Mouse (Mus musculus) neural tube, embryonic 15.5 days (tissue): ENCODE data around the gene Ccdc105. TPM values are rescaled to one million over a fixed set of nuclear protein-coding genes. Genes with fewer than 3 reads are reported as not detected.

Experiments
- ATAC-seq: fragments of 200-750 bp; cut with Nextera tagmentation; 2 replicates; pipeline ENCODE4 v1.8.0; 2017; ENCODE audit warnings: mild to moderate bottlenecking, moderate TSS enrichment, moderate library complexity; ENCODE audit not compliant: low FRiP score
- H3K27ac ChIP-seq: fragments of 300-500 bp; sonication (generic); replicated peaks from 2 replicates; pipeline ENCODE4 v1.5.1; 2015; ENCODE audit warnings: mild to moderate bottlenecking, inconsistent platforms
- H3K27me3 ChIP-seq: fragments of 300-500 bp; sonication (generic); replicated peaks from 2 replicates; pipeline ENCODE4 v1.6.1; 2015; ENCODE audit warnings: inconsistent platforms
- H3K36me3 ChIP-seq: fragments of 300-500 bp; sonication (generic); 2 replicates; pipeline ENCODE4 v1.6.1; 2015; ENCODE audit warnings: inconsistent platforms
- H3K4me1 ChIP-seq: fragments of 300-500 bp; sonication (generic); 2 replicates; pipeline ENCODE4 v1.6.1; 2015; ENCODE audit warnings: inconsistent platforms
- H3K4me2 ChIP-seq: fragments of 300-500 bp; sonication (generic); 2 replicates; pipeline ENCODE4 v1.6.1; 2015; ENCODE audit warnings: inconsistent platforms, mild to moderate bottlenecking, moderate library complexity
- H3K4me3 ChIP-seq: fragments of 300-500 bp; sonication (generic); replicated peaks from 2 replicates; pipeline ENCODE4 v1.5.1; 2015; ENCODE audit warnings: mild to moderate bottlenecking, inconsistent platforms
- H3K9ac ChIP-seq: fragments of 300-500 bp; sonication (generic); replicated peaks from 2 replicates; pipeline ENCODE4 v1.6.1; 2015; ENCODE audit warnings: mild to moderate bottlenecking, inconsistent platforms
- H3K9me3 ChIP-seq: fragments of 300-500 bp; sonication (generic); replicated peaks from 2 replicates; pipeline ENCODE4 v1.6.1; 2016; ENCODE audit warnings: inconsistent platforms
- WGBS: fragments of 180-500 bp; shearing (Covaris S2); methylation state at CpG from one replicate; pipeline ENCODE4 v1.1.7; 2015; ENCODE audit warnings: mixed read lengths; 5-methylcytosine and 5-hydroxymethylcytosine counted together
- polyA plus RNA-seq: library from polyadenylated mRNA; unstranded; fragments of >200 nt; fragmentation: Nextera tagmentation; extraction: Ambion mirVana; gene quantifications from 2 replicates; pipeline ENCODE4 v1.2.1, GENCODE M21; 2015

Gene Ccdc105
- polyA plus RNA-seq, 1 experiment from 2014 or later = 0.49 TPM

GRCm38 (mm10) chr10:78747035-78747721 lies 5.7 kb downstream of the Ccdc105 start:
- peak overlapping the region; percentile 65 for H3K27ac ChIP-seq
- H3K9ac ChIP-seq = peak overlapping the region; percentile 45
- H3K4me3 ChIP-seq = peak overlapping the region; percentile 48
- peaks cover 24% of the 10 kb centered on the region for H3K4me1 ChIP-seq
- H3K9me3 ChIP-seq = no peaks in the 10 kb centered on the region
- 1% methylated on average over 27 of the region's 27 CpGs for WGBS
- peak overlapping the region; percentile 74 for H3K4me2 ChIP-seq
- peak; percentile 94 for ATAC-seq
- no peaks in the 10 kb centered on the region; the same call in 1 of the 2 replicates for H3K27me3 ChIP-seq
- no peaks in the 10 kb centered on the region for H3K36me3 ChIP-seq

GRCm38 (mm10) chr10:78745453-78746232 lies 7.2 kb downstream of the Ccdc105 start:
- WGBS = 73% methylated on average over 4 of the region's 4 CpGs
- H3K36me3 ChIP-seq = no peaks in the 10 kb centered on the region
- ATAC-seq = no peak
- no peak overlapping the region for H3K27ac ChIP-seq
- no peak overlapping the region for H3K9ac ChIP-seq
- H3K4me3 ChIP-seq = no peak overlapping the region
- H3K4me2 ChIP-seq = no peak overlapping the region
- no peaks in the 10 kb centered on the region; the same call in 1 of the 2 replicates for H3K27me3 ChIP-seq
- peaks cover 18% of the 10 kb centered on the region for H3K4me1 ChIP-seq
- H3K9me3 ChIP-seq = no peaks in the 10 kb centered on the region

GRCm38 (mm10) chr10:78743721-78744120 lies 9.1 kb downstream of the Ccdc105 start:
- H3K4me2 ChIP-seq = no peak overlapping the region
- no peaks in the 10 kb centered on the region for H3K9me3 ChIP-seq
- ATAC-seq = no peak
- H3K36me3 ChIP-seq = no peaks in the 10 kb centered on the region
- no peak overlapping the region for H3K27ac ChIP-seq
- H3K4me1 ChIP-seq = peaks cover 18% of the 10 kb centered on the region
- no peaks in the 10 kb centered on the region; the same call in 1 of the 2 replicates for H3K27me3 ChIP-seq
- H3K4me3 ChIP-seq = no peak overlapping the region
- no peak overlapping the region for H3K9ac ChIP-seq

GRCm38 (mm10) chr10:78739821-78740220 lies 13.0 kb downstream of the Ccdc105 start:
- ATAC-seq = no peak

GRCm38 (mm10) chr10:78727876-78728275 lies 25.0 kb downstream of the Ccdc105 start:
- H3K27ac ChIP-seq = no peak overlapping the region
- no peaks in the 10 kb centered on the region for H3K9me3 ChIP-seq
- no peak for ATAC-seq
- H3K4me3 ChIP-seq = no peak overlapping the region
- WGBS = 86% methylated on average over 5 of the region's 5 CpGs
- no peaks in the 10 kb centered on the region for H3K27me3 ChIP-seq
- no peaks in the 10 kb centered on the region for H3K36me3 ChIP-seq
- no peaks in the 10 kb centered on the region for H3K4me1 ChIP-seq
- no peak overlapping the region for H3K4me2 ChIP-seq
- no peak overlapping the region for H3K9ac ChIP-seq

More at GRCm38 (mm10) chr10:78739821-78740220, 13.0 kb downstream of the Ccdc105 start:
- 78% methylated on average over 4 of the region's 4 CpGs for WGBS
- Histone ChIP-seq H3K4me2 (no peak overlapping the region), H3K9ac (no peak overlapping the region), H3K4me3 (no peak overlapping the region), H3K27me3 (no peaks in the 10 kb centered on the region), H3K36me3 (no peaks in the 10 kb centered on the region), H3K4me1 (no peaks in the 10 kb centered on the region), H3K9me3 (no peaks in the 10 kb centered on the region), H3K27ac (no peak overlapping the region)

GRCm38 (mm10) chr10:78727035-78727434 lies 25.8 kb downstream of the Ccdc105 start:
- H3K4me1 ChIP-seq = 0 out of 2 replicates have a peak, but pooled peaks cover 4% of the 10 kb centered on the region
- H3K27ac ChIP-seq = no peak overlapping the region
- 72% methylated on average over 3 of the region's 3 CpGs for WGBS
- no peaks in the 10 kb centered on the region for H3K36me3 ChIP-seq
- H3K9me3 ChIP-seq = no peaks in the 10 kb centered on the region
- no peak overlapping the region for H3K9ac ChIP-seq
- no peak overlapping the region for H3K4me3 ChIP-seq
- H3K4me2 ChIP-seq = no peak overlapping the region
- ATAC-seq = no peak
- no peaks in the 10 kb centered on the region for H3K27me3 ChIP-seq

- Histone ChIP-seq H3K9me3 (no peaks in the 10 kb centered on the region), H3K27me3 (no peaks in the 10 kb centered on the region), H3K36me3 (no peaks in the 10 kb centered on the region), H3K4me2 (no peak overlapping the region), H3K9ac (no peak overlapping the region), H3K27ac (no peak overlapping the region), H3K4me1 (0 out of 2 replicates have a peak, but pooled peaks cover 4% of the 10 kb centered on the region), H3K4me3 (no peak overlapping the region)
- 4% methylated on average over 2 of the region's 2 CpGs for WGBS
- no peak for ATAC-seq
Observed at GRCm38 (mm10) chr10:78723416-78723815, 29.4 kb downstream of the Ccdc105 start.

- Histone ChIP-seq H3K36me3 (no peaks in the 10 kb centered on the region), H3K27ac (no peak overlapping the region), H3K4me1 (0 out of 2 replicates have a peak, but pooled peaks cover 4% of the 10 kb centered on the region), H3K27me3 (no peaks in the 10 kb centered on the region), H3K4me2 (no peak overlapping the region), H3K9ac (no peak overlapping the region), H3K9me3 (no peaks in the 10 kb centered on the region), H3K4me3 (no peak overlapping the region)
- ATAC-seq = no peak
- 48% methylated on average over 2 of the region's 2 CpGs for WGBS
Observed at GRCm38 (mm10) chr10:78722654-78723053, 30.2 kb downstream of the Ccdc105 start.

GRCm38 (mm10) chr10:78722036-78722435 lies 30.8 kb downstream of the Ccdc105 start:
- 83% methylated on average over 5 of the region's 5 CpGs for WGBS
- no peaks in the 10 kb centered on the region for H3K27me3 ChIP-seq

GRCm38 (mm10) chr10:78718056-78718455 lies 34.8 kb downstream of the Ccdc105 start, which contains the start of gene Casp14:
Casp14 (minus strand) TSS chr10:78718294.
- H3K9ac ChIP-seq = no peak within 1 kb of the TSS
- H3K4me1 ChIP-seq = 0 out of 2 replicates have a peak, but pooled peaks cover 4% of the 10 kb centered on the region
- no peak within 1 kb of the TSS for H3K27ac ChIP-seq
- H3K27me3 ChIP-seq = no peaks in the 10 kb centered on the region
- 77% methylated on average over 11 of the region's 11 CpGs for WGBS
- no peak within 1 kb of the TSS for H3K4me3 ChIP-seq
- H3K4me2 ChIP-seq = no peak within 1 kb of the TSS
- H3K36me3 ChIP-seq = no peaks in the 10 kb centered on the region
- ATAC-seq = no peak
- no peaks in the 10 kb centered on the region for H3K9me3 ChIP-seq

More at GRCm38 (mm10) chr10:78722036-78722435, 30.8 kb downstream of the Ccdc105 start:
- no peak overlapping the region for H3K4me3 ChIP-seq
- H3K4me1 ChIP-seq = 0 out of 2 replicates have a peak, but pooled peaks cover 4% of the 10 kb centered on the region
- ATAC-seq = no peak
- H3K9me3 ChIP-seq = no peaks in the 10 kb centered on the region
- no peak overlapping the region for H3K9ac ChIP-seq
- no peak overlapping the region for H3K27ac ChIP-seq
- no peaks in the 10 kb centered on the region for H3K36me3 ChIP-seq
- no peak overlapping the region for H3K4me2 ChIP-seq

GRCm38 (mm10) chr10:78716231-78716630 lies 36.6 kb downstream of the Ccdc105 start:
- H3K27me3 ChIP-seq = no peaks in the 10 kb centered on the region
- no peak overlapping the region for H3K4me2 ChIP-seq
- H3K36me3 ChIP-seq = no peaks in the 10 kb centered on the region
- H3K9ac ChIP-seq = no peak overlapping the region
- no peak overlapping the region for H3K4me3 ChIP-seq
- no peak overlapping the region for H3K27ac ChIP-seq
- H3K4me1 ChIP-seq = no peaks in the 10 kb centered on the region
- H3K9me3 ChIP-seq = no peaks in the 10 kb centered on the region
- ATAC-seq = no peak

- 92% methylated on average over 7 of the region's 7 CpGs for WGBS
- Histone ChIP-seq H3K9me3 (no peaks in the 10 kb centered on the region), H3K27ac (no peak overlapping the region), H3K36me3 (no peaks in the 10 kb centered on the region), H3K9ac (no peak overlapping the region), H3K4me2 (no peak overlapping the region), H3K4me1 (no peaks in the 10 kb centered on the region), H3K4me3 (no peak overlapping the region), H3K27me3 (no peaks in the 10 kb centered on the region)
- ATAC-seq = no peak
Observed at GRCm38 (mm10) chr10:78715156-78715555, 37.7 kb downstream of the Ccdc105 start.
